Mouse (Mus musculus): ENCODE data around the gene Wls.

The Wls gene

DNA sequence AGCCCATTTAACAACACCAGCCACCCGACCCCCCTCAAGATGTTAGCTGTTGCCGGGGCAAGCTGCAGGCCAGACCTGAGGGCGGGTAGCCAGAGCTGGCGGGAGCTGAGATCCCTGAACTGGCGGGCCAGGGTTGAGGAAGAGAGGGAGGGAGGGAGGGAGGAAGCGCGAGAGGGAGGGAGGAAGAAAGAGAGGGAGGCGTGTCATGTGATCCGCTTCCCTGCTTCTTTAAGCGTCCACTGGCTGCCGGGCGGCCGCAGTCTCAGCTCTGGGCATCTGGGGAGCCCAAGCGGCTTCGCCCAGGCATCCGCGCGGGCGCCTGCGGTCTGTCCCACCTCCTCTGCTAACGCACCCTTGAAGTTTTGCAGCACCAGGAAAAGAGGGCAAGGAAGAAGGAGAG lies at the start of gene Wls:
TSS of gene Wls (plus strand) at position 192 of the 400 bp plus-strand sequence.
- peak; percentile 83 for DNase-seq (ENCODE audit: low read depth, low spot score)

GRCm38 (mm10) chr3:159789781-159790180 lies 49.7 kb upstream of the Wls start:
- no peak for DNase-seq (ENCODE audit: low read depth, low spot score)

GRCm38 (mm10) chr3:159831535-159831934 lies 7.9 kb upstream of the Wls start:
- no peak for DNase-seq (ENCODE audit: low read depth, low spot score)

GRCm38 (mm10) chr3:159840002-159840816 lies 737 bp downstream of the Wls start:
- peak; percentile 75 for DNase-seq (ENCODE audit: low read depth, low spot score)

DNA sequence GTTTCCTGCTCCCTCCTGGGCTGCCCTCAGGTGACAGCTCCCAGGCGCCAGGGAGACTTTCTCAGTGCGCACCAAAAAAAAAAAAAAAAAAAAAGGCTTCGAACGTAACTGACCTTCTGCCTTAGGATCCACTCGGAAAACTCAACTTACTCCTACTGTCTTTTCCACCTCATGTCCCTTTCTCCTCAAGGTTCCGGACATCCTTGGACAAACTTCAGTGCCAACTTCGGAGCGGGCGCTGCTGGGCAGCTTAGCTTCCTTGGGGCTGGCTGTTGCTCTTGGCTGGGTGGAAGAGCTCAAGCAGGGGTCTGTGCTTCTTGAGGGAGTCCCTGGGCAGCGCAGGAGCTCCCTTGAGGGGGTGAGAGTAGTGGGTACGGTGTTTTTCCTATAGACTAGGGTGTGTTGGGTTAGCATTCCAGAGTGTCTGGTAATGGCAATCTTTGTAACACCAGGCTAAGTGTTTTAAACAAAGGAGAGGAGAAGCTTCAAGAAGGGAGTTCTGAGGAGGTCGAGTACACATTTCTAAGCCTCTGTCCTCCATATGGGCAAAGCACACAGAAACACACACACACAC lies 1.4 kb downstream of the Wls start:
- peak; percentile 10 for DNase-seq (ENCODE audit: low read depth, low spot score)

GRCm38 (mm10) chr3:159841458-159841857 lies 2.0 kb downstream of the Wls start:
- DNase-seq (ENCODE audit: low read depth, low spot score), result peak; percentile 24

DNA sequence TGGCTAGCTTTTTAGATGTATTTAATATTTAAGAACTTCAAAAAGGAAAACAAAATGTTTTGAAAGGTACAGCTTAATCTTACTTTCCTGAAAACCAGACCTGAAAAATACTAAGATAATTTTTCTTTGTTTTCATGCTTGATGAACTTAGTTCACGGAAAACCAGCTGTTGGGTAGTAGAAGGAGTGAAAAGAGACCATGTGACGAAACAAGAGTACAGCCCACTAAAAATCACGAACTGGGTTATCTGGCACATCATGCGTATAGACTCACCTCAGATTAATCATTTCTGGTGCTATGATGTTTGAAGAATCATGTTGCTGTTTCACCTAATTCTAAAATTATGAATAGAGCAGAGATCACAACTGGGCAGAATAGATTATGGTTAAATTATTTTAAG lies 3.7 kb downstream of the Wls start:
- DNase-seq (ENCODE audit: low read depth, low spot score), result no peak

DNA sequence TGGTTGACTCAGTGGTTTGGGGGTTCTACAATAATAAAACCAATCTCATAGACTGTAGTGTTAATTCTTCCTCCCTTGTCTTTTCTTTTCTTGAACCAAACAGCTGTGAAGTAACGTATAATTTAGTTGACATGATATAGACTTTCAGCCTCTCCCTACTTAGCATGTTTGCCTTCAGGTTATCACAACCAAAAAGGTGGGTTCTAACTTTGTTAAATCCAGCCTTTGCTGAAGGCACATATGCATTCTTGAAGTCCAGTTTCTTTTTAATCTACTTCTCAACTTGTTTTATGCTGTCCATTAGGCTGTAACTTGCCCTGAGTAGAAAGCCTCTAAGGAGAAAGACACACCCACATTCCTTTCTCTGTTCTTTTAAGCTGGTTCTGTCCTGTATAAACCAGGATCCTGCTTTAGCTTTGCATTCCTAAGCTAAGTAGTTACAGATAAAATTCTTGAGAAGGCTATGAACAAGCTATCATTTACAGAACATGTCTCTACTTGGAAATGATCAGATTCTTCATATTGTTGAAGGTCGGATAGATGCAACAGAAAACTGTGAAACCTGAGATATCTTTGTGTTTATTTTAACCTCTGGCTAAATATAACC lies 8.0 kb downstream of the Wls start:
- DNase-seq (ENCODE audit: low read depth, low spot score), result peak; percentile 42

DNA sequence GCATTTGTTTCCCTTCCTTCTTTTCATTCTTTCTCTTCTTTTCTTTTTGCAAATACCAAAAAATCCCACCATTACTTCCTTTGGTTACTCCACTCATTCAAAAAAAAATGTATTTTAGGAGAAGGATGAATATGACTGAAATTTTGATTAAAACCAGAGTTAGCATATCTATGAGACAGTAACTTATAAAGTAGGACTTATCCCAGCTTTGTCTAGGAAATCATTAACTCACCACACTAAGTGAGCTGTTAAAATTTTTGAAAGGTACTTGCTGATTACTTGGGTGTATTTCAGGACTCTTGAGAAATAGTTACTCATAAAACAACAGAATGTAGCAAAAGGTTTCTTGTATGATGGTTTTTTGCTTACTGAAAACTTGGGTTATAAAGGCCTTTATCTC lies 8.7 kb downstream of the Wls start:
- DNase-seq (ENCODE audit: low read depth, low spot score), result no peak

GRCm38 (mm10) chr3:159851476-159851875 lies 12.0 kb downstream of the Wls start:
- no peak for DNase-seq (ENCODE audit: low read depth, low spot score)

DNA sequence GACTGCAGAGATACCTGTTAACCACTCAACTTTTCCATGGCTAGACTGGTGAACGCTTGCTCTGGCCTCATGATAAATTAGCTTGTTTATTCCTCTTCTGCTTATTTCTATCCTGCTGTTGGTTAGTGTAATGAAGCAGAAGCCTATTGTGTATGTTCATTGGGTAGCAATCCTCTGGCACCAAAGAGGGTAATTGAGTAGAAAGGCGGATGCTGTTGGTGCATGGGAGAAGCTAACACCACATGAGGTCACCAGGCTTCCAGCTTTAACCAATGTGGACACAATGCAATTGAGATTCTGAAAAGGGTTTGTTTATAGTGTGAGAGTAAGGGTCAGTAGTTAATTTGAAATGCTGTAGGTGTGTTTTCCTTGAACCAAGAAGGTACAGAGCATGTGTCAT lies 12.5 kb downstream of the Wls start:
- DNase-seq (ENCODE audit: low read depth, low spot score), result no peak

DNA sequence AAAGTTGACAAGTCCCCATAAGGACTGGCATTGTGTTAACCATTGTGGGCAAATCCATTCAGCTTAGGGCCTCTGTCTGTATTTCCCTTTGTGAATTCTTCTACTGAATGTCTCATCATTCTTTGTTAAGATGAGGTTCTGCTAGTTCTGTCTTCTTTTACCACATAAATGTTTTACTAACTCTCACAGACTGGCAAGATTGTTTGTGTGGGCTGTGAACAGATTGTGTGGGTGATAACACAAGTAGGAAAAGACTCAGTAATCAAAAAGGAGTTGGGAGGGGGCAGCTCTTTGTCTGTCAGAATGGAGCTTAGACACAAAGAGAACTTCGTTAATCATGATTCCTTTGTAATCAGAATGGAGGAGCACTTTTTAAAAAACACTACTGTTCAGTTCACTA lies 17.6 kb downstream of the Wls start:
- DNase-seq (ENCODE audit: low read depth, low spot score), result no peak

DNA sequence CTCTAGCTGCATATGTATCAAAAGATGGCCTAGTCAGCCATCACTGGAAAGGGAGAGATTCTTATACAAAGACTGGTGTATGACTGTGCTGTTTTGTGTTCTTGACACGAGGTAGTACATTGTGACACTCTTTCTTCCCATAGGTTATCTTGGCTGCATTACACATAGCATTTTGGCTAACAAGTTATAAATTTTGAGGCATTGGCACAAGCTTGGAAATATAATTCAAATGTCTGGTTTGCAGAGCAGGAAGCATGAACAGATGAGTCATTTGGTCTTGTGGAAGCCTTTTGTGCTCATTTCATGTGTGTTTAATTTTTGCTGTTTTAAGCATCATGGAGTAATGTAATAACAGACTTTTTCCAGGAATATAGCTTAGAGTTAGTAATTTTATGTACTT lies 26.2 kb downstream of the Wls start:
- no peak for DNase-seq (ENCODE audit: low read depth, low spot score)

- no peak for DNase-seq (ENCODE audit: low read depth, low spot score)
Measured at GRCm38 (mm10) chr3:159878983-159879382, 39.5 kb downstream of the Wls start.

- DNase-seq (ENCODE audit: low read depth, low spot score), result no peak
Measured at GRCm38 (mm10) chr3:159883325-159883724, 43.9 kb downstream of the Wls start.

GRCm38 (mm10) chr3:159884802-159885201 lies 45.3 kb downstream of the Wls start:
- DNase-seq (ENCODE audit: low read depth, low spot score), result no peak

DNA sequence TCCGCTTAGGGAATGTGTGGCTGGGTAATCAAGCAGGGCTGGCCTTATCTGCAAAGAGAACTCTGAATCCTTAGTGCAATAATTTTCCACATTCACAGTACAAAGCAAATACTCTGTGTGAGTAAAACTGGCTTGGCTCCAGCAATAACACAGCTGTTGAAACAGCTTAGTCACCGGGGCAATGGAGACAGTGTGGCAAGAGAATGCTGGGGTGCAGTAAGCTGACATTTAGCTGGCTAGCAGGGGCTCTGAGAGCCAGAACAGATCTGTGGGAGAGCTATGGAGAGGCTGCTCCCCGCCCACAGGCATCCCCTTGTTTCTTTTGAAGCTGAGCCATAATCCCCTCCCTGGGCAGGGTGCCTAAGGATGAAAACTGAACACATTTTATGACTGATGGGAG lies 45.8 kb downstream of the Wls start:
- no peak for DNase-seq (ENCODE audit: low read depth, low spot score)

GRCm38 (mm10) chr3:159885781-159886400 lies 46.4 kb downstream of the Wls start:
- DNase-seq (ENCODE audit: low read depth, low spot score), result no peak

DNA sequence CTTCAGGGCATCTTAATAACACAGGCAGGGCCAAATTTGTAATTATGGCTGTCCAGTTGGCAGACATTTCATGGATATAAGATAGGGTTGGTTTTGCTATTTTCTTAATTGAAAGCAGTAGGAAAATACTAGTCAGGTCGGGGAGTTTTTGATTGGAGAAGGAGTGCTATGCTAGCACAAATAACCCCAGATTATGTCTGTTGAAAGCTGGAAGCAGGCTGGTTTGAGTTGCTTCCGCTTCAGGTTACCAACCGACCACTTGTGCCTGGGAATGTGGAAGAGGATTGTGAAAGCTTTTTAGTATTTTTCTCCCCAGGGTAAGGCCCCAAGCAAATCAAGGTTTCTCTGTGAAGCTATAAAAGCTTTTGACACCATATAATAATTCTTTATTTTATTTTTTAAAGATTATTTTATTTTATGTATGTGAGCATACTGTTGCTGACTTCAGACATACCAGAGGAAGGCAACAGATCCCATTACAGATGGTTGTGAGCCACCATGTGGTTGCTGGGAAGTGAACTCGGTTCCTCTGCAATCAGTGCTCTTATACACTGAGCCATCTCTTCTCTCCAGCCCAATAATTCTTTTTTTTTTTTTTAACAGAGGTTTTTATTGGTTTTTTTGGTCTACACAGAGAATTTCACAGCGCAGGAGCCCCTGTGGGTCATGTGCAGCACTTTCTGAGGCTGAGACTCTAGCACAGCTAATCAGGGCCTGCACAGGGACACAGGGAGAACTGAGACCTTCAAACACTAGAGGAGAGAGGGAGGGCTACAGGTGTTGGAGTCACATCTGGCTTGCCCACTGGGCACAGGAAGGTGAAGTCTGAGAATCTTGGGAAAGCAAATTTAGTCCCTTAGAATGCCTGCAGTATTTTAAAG lies 50.9 kb downstream of the Wls start:
- DNase-seq (ENCODE audit: low read depth, low spot score), result no peak

- no peak for DNase-seq (ENCODE audit: low read depth, low spot score)
Measured at GRCm38 (mm10) chr3:159891057-159891752, 51.7 kb downstream of the Wls start.

GRCm38 (mm10) chr3:159907329-159907728 lies 67.9 kb downstream of the Wls start:
- DNase-seq (ENCODE audit: low read depth, low spot score), result no peak

All from forelimb bud, embryonic 11.5 days (tissue).